Mouse (Mus musculus) kidney, adult 2 months (tissue): ENCODE results near the gene Ulk2. TPM values are rescaled to one million over a fixed set of nuclear protein-coding genes. Genes with fewer than 3 reads are reported as not detected.

ENCODE experiments used
- DNase-seq: peaks from one replicate; pipeline ENCODE4 v3.0.0; 2021
- H3K27ac ChIP-seq: fragments of 200-500 bp; 2 replicates; pipeline ENCODE4 v1.5.1; 2012; ENCODE audit warnings: low read depth, low read length, control low read depth, inconsistent platforms; ENCODE audit not compliant: insufficient read depth
- H3K27me3 ChIP-seq: fragments of 200-500 bp; replicated peaks from 2 replicates; pipeline ENCODE4 v1.6.1; 2012; ENCODE audit warnings: mild to moderate bottlenecking, moderate library complexity, low read length, inconsistent platforms; ENCODE audit not compliant: control insufficient read depth, insufficient read depth
- H3K36me3 ChIP-seq: fragments of 200-500 bp; 2 replicates; pipeline ENCODE4 v1.6.1; 2012; ENCODE audit warnings: mild to moderate bottlenecking, moderate library complexity, low read length, inconsistent platforms; ENCODE audit not compliant: control insufficient read depth, insufficient read depth
- H3K4me1 ChIP-seq: fragments of 200-500 bp; 2 replicates; pipeline ENCODE4 v1.6.1; 2011; ENCODE audit warnings: low read length; ENCODE audit not compliant: control insufficient read depth, insufficient read depth
- H3K4me3 ChIP-seq: fragments of 200-500 bp; 2 replicates; pipeline ENCODE4 v1.5.1; 2011; ENCODE audit warnings: mild to moderate bottlenecking, low read depth, low read length, control low read depth; ENCODE audit not compliant: insufficient read depth
- CTCF ChIP-seq: fragments of 200-500 bp; conservative IDR thresholded peaks from 2 replicates; pipeline ENCODE4 v1.5.1; 2011; ENCODE audit warnings: low read depth, mild to moderate bottlenecking, control low read depth, low read length, moderate library complexity, mixed read lengths; ENCODE audit not compliant: insufficient read depth, insufficient read length
- POLR2A ChIP-seq: fragments of 200-500 bp; IDR thresholded peaks from one replicate; pipeline ENCODE4 v1.6.1; 2011; ENCODE audit warnings: low read depth, low read length, control low read depth
- WGBS: fragments of 180-500 bp; shearing (Covaris S2); methylation state at CpG from one replicate; pipeline ENCODE4 v1.1.7; 2018; 5-methylcytosine and 5-hydroxymethylcytosine counted together
- polyA plus RNA-seq: library from polyadenylated mRNA; depleted of rRNA; stranded (reverse); fragments of >200 nt; gene quantifications from 2 replicates; pipeline ENCODE4 v1.2.3, GENCODE M21; 2012

Ulk2 gene
- polyA plus RNA-seq, 1 experiment, result 47.6 TPM

GRCm38 (mm10) chr11:61761584-61762407 lies 93.1 kb downstream of the Ulk2 start, which contains the start of gene Prpsap2:
TSS of gene Prpsap2 (minus strand) at chr11:61762088.
- TF ChIP-seq CTCF (no peak), POLR2A (peak; percentile 42)
- peak; percentile 100 for DNase-seq
- Histone ChIP-seq H3K27ac (0 out of 2 replicates have a peak within 1 kb of the TSS, but pooled peaks have one; percentile 14), H3K4me1 (peaks cover 4% of the 10 kb centered on the region; the same call in 1 of the 2 replicates), H3K4me3 (peak within 1 kb of the TSS; percentile 56), H3K27me3 (no peaks in the 10 kb centered on the region), H3K36me3 (no peaks in the 10 kb centered on the region)
- WGBS, result 2% methylated on average over 51 of the region's 51 CpGs

GRCm38 (mm10) chr11:61760518-61760917 lies 94.4 kb downstream of the Ulk2 start:
- Histone ChIP-seq H3K36me3 (no peaks in the 10 kb centered on the region), H3K27ac (no peak overlapping the region), H3K27me3 (no peaks in the 10 kb centered on the region), H3K4me1 (peaks cover 4% of the 10 kb centered on the region; the same call in 1 of the 2 replicates), H3K4me3 (no peak overlapping the region)
- 65% methylated on average over 5 of the region's 5 CpGs for WGBS
- DNase-seq, result no peak
- TF ChIP-seq CTCF, result no peak
- TF ChIP-seq POLR2A, result no peak

- Histone ChIP-seq H3K36me3 (peaks cover 5% of the 10 kb centered on the region), H3K4me1 (peaks cover 4% of the 10 kb centered on the region; the same call in 1 of the 2 replicates), H3K27ac (no peak overlapping the region), H3K4me3 (no peak overlapping the region), H3K27me3 (no peaks in the 10 kb centered on the region)
- TF ChIP-seq CTCF (no peak), POLR2A (no peak)
- 79% methylated on average over 2 of the region's 2 CpGs for WGBS
- no peak for DNase-seq
Measured at GRCm38 (mm10) chr11:61757151-61757550, 97.7 kb downstream of the Ulk2 start.

DNA sequence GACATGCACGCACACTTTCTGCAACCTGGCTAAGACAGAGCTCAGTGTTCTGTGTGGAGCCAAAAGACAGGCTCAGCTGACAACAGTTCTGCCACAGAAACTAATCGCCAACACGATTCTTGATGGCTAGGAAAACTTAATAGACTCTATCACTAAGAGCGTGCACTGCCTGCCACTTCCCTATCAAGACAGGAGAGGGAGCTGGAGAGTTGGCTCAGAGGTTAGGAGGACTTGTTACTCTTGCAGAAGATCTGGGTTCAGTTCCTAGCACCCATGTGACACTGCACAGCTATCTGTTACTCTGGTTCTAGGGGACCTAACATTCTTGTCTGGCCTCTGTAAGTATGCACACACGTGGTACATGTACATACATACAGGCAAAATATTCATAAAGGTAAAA lies 103.3 kb downstream of the Ulk2 start:
- peak; percentile 34 for DNase-seq
- TF ChIP-seq POLR2A, result no peak
- TF ChIP-seq CTCF, result peak; percentile 65
- Histone ChIP-seq H3K4me3 (no peak overlapping the region), H3K27ac (no peak overlapping the region), H3K27me3 (no peaks in the 10 kb centered on the region), H3K4me1 (no peaks in the 10 kb centered on the region), H3K36me3 (peaks cover 7% of the 10 kb centered on the region)
- 76% methylated on average over 5 of the region's 5 CpGs for WGBS

GRCm38 (mm10) chr11:61747161-61747560 lies 107.7 kb downstream of the Ulk2 start:
- Histone ChIP-seq H3K36me3 (peaks cover 2% of the 10 kb centered on the region; the same call in 1 of the 2 replicates), H3K4me3 (no peak overlapping the region), H3K27ac (no peak overlapping the region), H3K4me1 (no peaks in the 10 kb centered on the region), H3K27me3 (no peaks in the 10 kb centered on the region)
- TF ChIP-seq CTCF, result no peak
- TF ChIP-seq POLR2A, result no peak
- 58% methylated on average over 3 of the region's 3 CpGs for WGBS
- peak; percentile 23 for DNase-seq

GRCm38 (mm10) chr11:61745781-61746180 lies 109.1 kb downstream of the Ulk2 start:
- H3K4me3 ChIP-seq, result no peak overlapping the region
- 67% methylated on average over 9 of the region's 9 CpGs for WGBS
- peak; percentile 53 for DNase-seq
- no peaks in the 10 kb centered on the region for H3K4me1 ChIP-seq
- H3K27me3 ChIP-seq, result no peaks in the 10 kb centered on the region
- no peak for TF ChIP-seq POLR2A
- no peak for TF ChIP-seq CTCF
- H3K27ac ChIP-seq, result no peak overlapping the region
- H3K36me3 ChIP-seq, result peaks cover 7% of the 10 kb centered on the region

- WGBS, result 76% methylated on average over 3 of the region's 3 CpGs
- peaks cover 7% of the 10 kb centered on the region for H3K36me3 ChIP-seq
- H3K27me3 ChIP-seq, result no peaks in the 10 kb centered on the region
- no peak overlapping the region for H3K27ac ChIP-seq
- DNase-seq, result no peak
- H3K4me1 ChIP-seq, result no peaks in the 10 kb centered on the region
- no peak overlapping the region for H3K4me3 ChIP-seq
- no peak for TF ChIP-seq POLR2A
- 0 out of 2 replicates have a peak, but pooled peaks have one; percentile 25 for TF ChIP-seq CTCF
Measured at GRCm38 (mm10) chr11:61744460-61744859, 110.4 kb downstream of the Ulk2 start.
